Mouse (Mus musculus): Measurements from ENCODE around the gene Foxm1. TPM values are rescaled to one million over a fixed set of nuclear protein-coding genes. Genes with fewer than 3 reads are reported as not detected.

Foxm1 gene
- polyA plus RNA-seq, 1 experiment from 2014 or later: 45.4 TPM

- peak; percentile 69 for ATAC-seq
- TF ChIP-seq CTCF (IDR thresholded peaks at IDR 0.05): no peak
- peak; percentile 80 for DNase-seq (ENCODE audit: low read depth, low spot score)
- in situ Hi-C loops (cut with MboI; ENCODE audit: low pct_unique_long_range_greater_than_20kb): no loop called here
- POLR2A ChIA-PET: no interaction called here
- CTCF ChIA-PET: interaction anchor here (1.2 to 1.3 kb wide), 2 partner anchors 14 to 16 kb away, joined by 3 to 4 read pairs; no protein-coding TSS in a partner anchor
- no peaks in the 10 kb centered on the region for H3K27me3 ChIP-seq
Measured at GRCm38 (mm10) chr6:128397574-128398261, 35.0 kb downstream of the Foxm1 start.

DNA sequence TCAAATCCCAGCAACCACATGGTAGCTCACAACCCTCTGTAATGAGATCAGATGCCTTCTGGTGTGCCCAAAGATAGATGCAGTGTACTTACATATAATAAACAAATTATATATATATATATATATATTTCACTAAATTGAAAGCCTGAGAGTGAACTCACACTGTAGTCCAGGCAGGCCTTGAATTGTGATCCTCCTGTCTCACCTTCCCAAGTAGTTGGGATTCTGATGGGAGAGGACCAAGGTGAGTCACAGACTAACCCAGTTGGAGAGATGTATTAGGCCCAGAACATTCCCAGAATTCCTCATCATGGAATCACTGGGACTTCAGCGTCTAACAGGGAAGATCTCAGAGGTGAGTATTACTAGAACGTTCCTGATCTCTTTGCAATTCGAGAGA lies 36.2 kb downstream of the Foxm1 start, which contains the start of gene Nrip2:
Gene Nrip2, plus strand, starts transcription at position 301 of the 400 bp plus-strand sequence.
- H3K27me3 ChIP-seq: no peaks in the 10 kb centered on the region
- DNase-seq (ENCODE audit: low read depth, low spot score): no peak
- no peak for TF ChIP-seq CTCF (IDR thresholded peaks at IDR 0.05)
- in situ Hi-C loops (cut with MboI; ENCODE audit: low pct_unique_long_range_greater_than_20kb): no loop called here
- ChIA-PET POLR2A (interaction anchor here (1.1 kb wide), 1 partner anchor 17 kb away, joined by 4 read pairs; no protein-coding TSS in a partner anchor), CTCF (interaction anchor here (1.1 kb wide), 1 partner anchor 32 kb away, joined by 3 read pairs; no protein-coding TSS in a partner anchor)
- ATAC-seq: peak; percentile 27

DNA sequence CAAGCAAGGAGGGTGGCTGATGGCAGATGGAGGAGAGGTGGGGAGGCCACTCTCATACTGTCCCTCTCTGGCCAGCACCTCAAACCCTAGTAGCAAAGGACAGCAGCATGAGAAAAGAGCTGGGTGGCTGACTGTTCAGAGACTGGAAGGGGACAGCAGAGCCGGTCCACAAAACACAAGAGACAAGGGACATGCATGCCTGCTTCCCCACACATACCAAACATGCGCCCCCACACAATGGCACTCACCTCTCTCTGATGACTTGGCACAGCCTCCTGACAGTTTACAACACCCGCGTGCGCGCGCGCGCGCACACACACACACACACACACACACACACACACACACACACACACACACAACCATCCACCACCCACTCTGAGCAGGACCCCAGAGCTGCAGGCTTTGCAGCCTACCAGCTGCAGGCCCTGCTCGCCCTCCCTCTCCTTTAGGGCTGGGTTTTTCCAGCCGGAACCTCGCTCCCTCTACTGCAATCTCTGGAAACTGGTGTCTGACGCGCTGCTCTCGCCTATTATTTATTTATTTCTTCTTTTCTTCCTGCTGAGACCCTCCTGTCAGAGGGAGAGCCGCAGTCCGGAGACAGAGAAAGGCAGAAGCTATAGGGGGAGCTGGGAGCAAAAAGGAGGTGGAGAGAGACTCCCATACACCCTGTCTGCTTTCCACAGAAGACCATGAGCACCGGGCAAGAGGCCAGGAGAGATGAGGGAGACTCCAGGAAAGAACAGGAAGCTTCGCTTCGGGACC lies 36.8 kb downstream of the Foxm1 start:
- no peak for TF ChIP-seq CTCF (IDR thresholded peaks at IDR 0.05)
- in situ Hi-C loops (cut with MboI; ENCODE audit: low pct_unique_long_range_greater_than_20kb): no loop called here
- ATAC-seq: peak; percentile 42
- DNase-seq (ENCODE audit: low read depth, low spot score): no peak
- H3K27me3 ChIP-seq: no peaks in the 10 kb centered on the region
- POLR2A ChIA-PET: interaction anchor here (0.6 to 3.3 kb wide), 5 partner anchors 11 to 819 kb away, joined by 3 to 7 read pairs (median 3); no protein-coding TSS in a partner anchor
- CTCF ChIA-PET: interaction anchor here (1.1 to 2.2 kb wide), 2 partner anchors 11 to 32 kb away, joined by 3 to 14 read pairs; no protein-coding TSS in a partner anchor

DNA sequence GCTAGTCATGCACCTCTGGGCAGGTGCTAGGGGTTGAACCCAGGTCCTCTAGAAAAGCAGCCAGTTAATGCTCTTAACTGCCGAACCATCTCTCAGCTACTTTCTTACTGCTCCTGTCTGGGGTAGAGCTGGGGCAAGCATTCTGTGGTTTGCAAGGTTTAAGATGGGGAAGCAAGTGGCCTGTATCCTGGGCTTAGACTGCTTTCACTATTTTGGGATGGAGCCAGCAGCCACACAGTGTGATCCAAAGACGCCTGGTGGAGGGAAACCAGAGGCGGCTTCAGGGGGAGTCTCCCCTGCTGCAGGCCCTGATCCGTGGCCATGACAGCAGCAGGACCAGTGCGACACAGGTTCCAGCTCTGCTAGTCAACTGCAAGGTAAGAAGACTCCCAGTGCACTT lies 41.9 kb downstream of the Foxm1 start:
- ChIA-PET POLR2A (interaction anchor here (0.9 to 1.2 kb wide), 2 partner anchors 9 to 79 kb away, joined by 3 to 5 read pairs; no protein-coding TSS in a partner anchor), CTCF (interaction anchor here (1.5 to 2.2 kb wide), 3 partner anchors 12 to 75 kb away, joined by 4 to 5 read pairs (median 4); no protein-coding TSS in a partner anchor)
- peak; percentile 25 for ATAC-seq
- no peak for DNase-seq (ENCODE audit: low read depth, low spot score)
- no peak for TF ChIP-seq CTCF (IDR thresholded peaks at IDR 0.05)
- in situ Hi-C loops (cut with MboI; ENCODE audit: low pct_unique_long_range_greater_than_20kb): no loop called here
- no peaks in the 10 kb centered on the region for H3K27me3 ChIP-seq

- H3K27me3 ChIP-seq: no peaks in the 10 kb centered on the region
- in situ Hi-C loops (cut with MboI; ENCODE audit: low pct_unique_long_range_greater_than_20kb): no loop called here
- ATAC-seq (no peak), DNase-seq (ENCODE audit: low read depth, low spot score) (no peak)
- CTCF ChIA-PET: no interaction called here
- TF ChIP-seq CTCF (IDR thresholded peaks at IDR 0.05): no peak
- POLR2A ChIA-PET: no interaction called here
Measured at GRCm38 (mm10) chr6:128408544-128409125, 45.9 kb downstream of the Foxm1 start.

DNA sequence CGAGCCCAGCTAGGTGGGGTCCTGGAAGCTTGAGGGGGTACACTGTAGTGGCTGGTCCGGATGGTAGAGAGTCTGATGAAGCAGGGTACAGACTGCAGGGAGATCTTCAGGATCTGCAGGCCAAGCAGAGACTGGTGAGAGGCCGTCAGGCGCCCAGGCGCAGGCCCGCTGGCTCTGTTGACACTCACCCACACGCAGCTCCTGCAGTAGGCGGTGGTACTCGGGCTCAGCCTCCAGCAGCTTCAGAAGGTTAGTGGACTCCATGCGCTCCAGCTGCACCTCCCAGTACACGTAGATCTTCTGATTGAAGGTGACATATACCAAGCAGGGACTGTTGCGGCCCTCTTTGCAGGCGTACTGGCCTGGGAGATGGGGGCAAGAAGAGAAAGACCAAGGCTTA lies 47.5 kb downstream of the Foxm1 start:
- no peak for TF ChIP-seq CTCF (IDR thresholded peaks at IDR 0.05)
- CTCF ChIA-PET: interaction anchor here (0.8 to 3.2 kb wide), 15 partner anchors 9 to 210 kb away, joined by 3 to 24 read pairs (median 7); partner anchors contain the start of genes Gm44596, Itfg2 and Tex52

GRCm38 (mm10) chr6:128411115-128411514 lies 48.3 kb downstream of the Foxm1 start:
- DNase-seq (ENCODE audit: low read depth, low spot score): no peak
- H3K27me3 ChIP-seq: no peaks in the 10 kb centered on the region
- peak; percentile 96 for TF ChIP-seq CTCF (IDR thresholded peaks at IDR 0.05)
- CTCF ChIA-PET: interaction anchor here (0.8 to 3.2 kb wide), 23 partner anchors 8 to 211 kb away, joined by 3 to 24 read pairs (median 5); partner anchors contain the start of genes Gm44596, Itfg2, Tead4 and Tex52
- POLR2A ChIA-PET: interaction anchor here (1.6 kb wide), 1 partner anchor 10 kb away, joined by 7 read pairs; no protein-coding TSS in a partner anchor
- peak; percentile 54 for ATAC-seq
- in situ Hi-C loops (cut with MboI; ENCODE audit: low pct_unique_long_range_greater_than_20kb): loop anchor here (5.0 kb wide), 2 partner anchors 49 to 89 kb away; partner anchors contain the start of genes Foxm1 and Rhno1

More for the DNA sequence above, 47.5 kb downstream of the Foxm1 start:
- DNase-seq (ENCODE audit: low read depth, low spot score) (no peak), ATAC-seq (no peak)
- in situ Hi-C loops (cut with MboI; ENCODE audit: low pct_unique_long_range_greater_than_20kb): loop anchor here (5.0 kb wide), 2 partner anchors 48 to 88 kb away; partner anchors contain the start of genes Foxm1 and Rhno1
- POLR2A ChIA-PET: interaction anchor here (1.6 kb wide), 1 partner anchor 9 kb away, joined by 7 read pairs; no protein-coding TSS in a partner anchor
- H3K27me3 ChIP-seq: no peaks in the 10 kb centered on the region

DNA sequence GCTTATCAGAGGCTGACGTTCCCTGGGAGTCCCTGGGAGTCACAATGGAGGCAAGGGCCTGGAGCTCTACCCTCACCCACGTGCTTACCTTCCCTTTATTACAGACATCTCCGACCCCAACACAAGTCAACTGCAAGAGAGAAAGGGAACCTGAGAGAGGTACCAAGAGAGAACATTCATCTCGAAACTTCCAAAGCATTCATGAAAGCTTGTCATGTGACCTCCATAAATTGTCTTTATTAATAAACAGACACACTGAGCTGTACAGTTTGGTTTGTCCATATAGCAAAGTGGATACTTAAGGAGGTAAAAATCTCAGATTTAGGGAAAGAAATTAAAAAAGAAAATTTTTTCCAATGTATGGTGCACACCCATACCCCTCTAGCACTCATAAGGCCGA lies 53.4 kb downstream of the Foxm1 start:
- no peak for DNase-seq (ENCODE audit: low read depth, low spot score)
- in situ Hi-C loops (cut with MboI; ENCODE audit: low pct_unique_long_range_greater_than_20kb): no loop called here
- no peak for TF ChIP-seq CTCF (IDR thresholded peaks at IDR 0.05)
- ChIA-PET CTCF (interaction anchor here (1.6 kb wide), 1 partner anchor 64 kb away, joined by 4 read pairs; no protein-coding TSS in a partner anchor), POLR2A (interaction anchor here (0.7 kb wide), 1 partner anchor 17 kb away, joined by 4 read pairs; the partner anchor contains the start of gene Nrip2)
- no peaks in the 10 kb centered on the region for H3K27me3 ChIP-seq
- ATAC-seq: no peak

DNA sequence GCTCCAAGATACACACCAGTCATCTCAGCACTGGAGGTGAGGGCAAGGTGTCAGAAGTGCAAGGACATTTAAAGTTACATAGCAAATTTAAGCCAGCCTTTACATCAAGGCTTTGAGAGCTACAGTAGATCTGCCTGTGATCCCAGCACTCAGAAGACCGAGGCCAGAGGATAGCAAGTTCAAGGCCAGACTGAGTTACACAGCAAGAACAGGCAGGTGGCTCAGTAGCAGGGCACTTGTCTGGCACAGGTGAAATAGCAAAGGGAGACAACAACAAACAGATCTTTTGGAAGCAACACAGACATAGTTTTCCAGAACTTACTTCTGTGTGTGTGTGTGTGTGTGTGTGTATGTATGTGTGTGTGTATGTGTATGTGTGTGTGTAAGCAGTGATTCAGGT lies 55.3 kb downstream of the Foxm1 start:
- ChIA-PET POLR2A (no interaction called here), CTCF (interaction anchor here (0.7 kb wide), 1 partner anchor 69 kb away, joined by 3 read pairs; no protein-coding TSS in a partner anchor)
- ATAC-seq: no peak
- no peaks in the 10 kb centered on the region for H3K27me3 ChIP-seq
- in situ Hi-C loops (cut with MboI; ENCODE audit: low pct_unique_long_range_greater_than_20kb): no loop called here
- DNase-seq (ENCODE audit: low read depth, low spot score): no peak
- no peak for TF ChIP-seq CTCF (IDR thresholded peaks at IDR 0.05)

- POLR2A ChIA-PET: no interaction called here
- CTCF ChIA-PET: interaction anchor here (3.5 kb wide), 1 partner anchor 10 kb away, joined by 23 read pairs; no protein-coding TSS in a partner anchor
- in situ Hi-C loops (cut with MboI; ENCODE audit: low pct_unique_long_range_greater_than_20kb): no loop called here
- DNase-seq (ENCODE audit: low read depth, low spot score) (no peak), ATAC-seq (peak; percentile 60)
- H3K27me3 ChIP-seq: no peaks in the 10 kb centered on the region
- no peak for TF ChIP-seq CTCF (IDR thresholded peaks at IDR 0.05)
Measured at GRCm38 (mm10) chr6:128421036-128421435, 58.3 kb downstream of the Foxm1 start.
